9 mouse cellular contexts compared by ENCODE assay signal in the genomic region with DNA sequence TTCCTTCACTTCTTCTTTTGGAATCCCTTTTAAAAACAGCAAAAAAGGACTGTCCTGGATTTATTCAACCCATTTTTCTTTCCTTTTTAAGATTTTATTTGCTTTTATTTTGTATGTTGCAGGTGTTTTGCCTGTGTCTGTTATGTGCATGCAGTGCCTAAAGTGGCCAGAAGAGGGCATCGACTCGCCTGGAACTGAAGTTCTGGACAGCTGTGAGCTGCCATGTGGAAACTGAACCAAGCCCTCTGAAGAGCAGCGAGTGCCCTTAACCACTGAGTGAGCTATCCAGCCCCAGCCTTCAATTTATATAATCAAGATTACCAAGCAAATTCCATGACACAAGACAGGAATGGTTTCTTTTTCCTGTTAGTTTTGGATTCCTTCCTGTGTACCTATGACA. TPM values are rescaled to one million over a fixed set of nuclear protein-coding genes. Genes with fewer than 3 reads are reported as not detected.
DNase-seq lines count a peak whose midpoint lies in the region; ATAC-seq and TF ChIP-seq lines count a peak whose summit lies in the region.
"Had no signal": no experiment of that assay in that cellular context is flagged by ENCODE, and none has a peak within 500 bp of the region (broad histone marks: within the 10 kb centered on the region; RNA-seq: fewer than 3 reads in every experiment).

No protein-coding gene starts in this region.

- peak; percentile 76 to 80 for ATAC-seq in hematopoietic stem cell, adult 5-6 weeks (replicated peaks in 1 of 2; ENCODE audit: insufficient read depth in 1 of 2, low FRiP score in 2 of 2, low TSS enrichment in 1 of 2, low read depth in 1 of 2, poor library complexity in 2 of 2, severe bottlenecking in 2 of 2)
- 0 out of 2 replicates have a peak, but pooled peaks have one; percentile 31 for ATAC-seq in liver, embryonic 14.5 days (ENCODE audit: insufficient read depth)

- no peaks in the 10 kb centered on the region for H3K9me3 ChIP-seq in liver, embryonic 14.5 days (ENCODE audit: control insufficient read depth, low read length)
- H3K9me3 ChIP-seq: heart, embryonic 15.5 days had no signal

- peak; percentile 92 for TF ChIP-seq CTCF in liver, embryonic 14.5 days (IDR thresholded peaks at IDR 0.05; ENCODE audit: low read depth)

- peaks cover 4% of the 10 kb centered on the region for H3K36me3 ChIP-seq in liver, embryonic 14.5 days (replicated peaks; ENCODE audit: control insufficient read depth, insufficient read depth, low read depth)

- H3K4me1 ChIP-seq in liver, embryonic 14.5 days (replicated peaks; ENCODE audit: control insufficient read depth in 2 of 2, insufficient read depth in 2 of 2, low read length in 1 of 2) = no peaks in the 10 kb centered on the region
- H3K4me1 ChIP-seq: heart, embryonic 15.5 days had no signal

- no peaks in the 10 kb centered on the region for H3K27me3 ChIP-seq in liver, embryonic 14.5 days (ENCODE audit: control insufficient read depth, insufficient read depth, low read length)
- H3K27me3 ChIP-seq: heart, embryonic 15.5 days had no signal

- H3K4me3 ChIP-seq in liver, embryonic 14.5 days (ENCODE audit: insufficient read depth in 1 of 2, low read depth in 2 of 2, low read length in 2 of 2) = no peak overlapping the region
- H3K4me3 ChIP-seq: heart, embryonic 15.5 days had no signal

- no peak for TF ChIP-seq EP300 in liver, embryonic 14.5 days (IDR thresholded peaks at IDR 0.05; ENCODE audit: low read depth)

- no peak overlapping the region for H3K4me2 ChIP-seq in liver, embryonic 14.5 days (ENCODE audit: low read depth)
- H3K4me2 ChIP-seq: heart, embryonic 15.5 days had no signal

- H3K9ac ChIP-seq in liver, embryonic 14.5 days (replicated peaks) = no peak overlapping the region
- H3K9ac ChIP-seq: heart, embryonic 15.5 days had no signal

- peak; percentile 32 to 57 for DNase-seq in left cerebral cortex, adult 18-20 months (ENCODE audit: low spot score in 2 of 2)
- DNase-seq in left cerebral cortex, adult 11 months (ENCODE audit: low spot score) = no peak
- peak; percentile 36 for DNase-seq in WW6 (ENCODE audit: low read depth, low spot score)
- peak; percentile 81 for DNase-seq in embryo, embryonic 10 days (ENCODE audit: low spot score)
- peak; percentile 28 to 47 (median 47) for DNase-seq in liver, embryonic 14.5 days (ENCODE audit: low read depth in 3 of 3, low spot score in 3 of 3)
- peak; percentile 81 for DNase-seq in retina, postnatal 1 day
- peak; percentile 33 for DNase-seq in urinary bladder, adult 2 months (ENCODE audit: low spot score)

- no peak overlapping the region for H3K27ac ChIP-seq in liver, embryonic 14.5 days
- H3K27ac ChIP-seq: heart, embryonic 15.5 days had no signal

- 3% methylated on average over 3 of the region's 3 CpGs for whole genome bisulfite sequencing in liver, embryonic 14.5 days (ENCODE audit: insufficient replicate concordance)

RNA-seq across cellular contexts. Expression of a gene that starts 15.4 kb away (rescaled TPM):
- 10 to 100 TPM; 56.7 to 59.2 TPM for total RNA-seq in left cerebral cortex, adult 18-20 months (2021)
- total RNA-seq in hematopoietic stem cell, adult 5-6 weeks (2017) = 63.2 and 74.0 TPM in 2 replicates
- polyA plus RNA-seq in liver, embryonic 14.5 days (2012; rRNA removed) = 31.8 and 52.8 TPM in 2 replicates
- 87.4 and 97.3 TPM in 2 replicates for polyA plus RNA-seq in liver, embryonic 14.5 days (2014; fragmentation: Nextera tagmentation; extraction: Ambion mirVana)
- polyA plus RNA-seq in urinary bladder, adult 2 months (2012; rRNA removed) = 64.8 and 66.3 TPM in 2 replicates

RNA-seq across cellular contexts. Expression of a gene that starts 57.9 kb away (rescaled TPM):
- total RNA-seq in left cerebral cortex, adult 18-20 months (2021) = 10 to 100 TPM; 18.9 to 22.0 TPM
- 27.8 and 37.9 TPM in 2 replicates for total RNA-seq in hematopoietic stem cell, adult 5-6 weeks (2017)
- 3.7 and 5.1 TPM in 2 replicates for polyA plus RNA-seq in liver, embryonic 14.5 days (2012; rRNA removed)
- 10.3 and 10.4 TPM in 2 replicates for polyA plus RNA-seq in liver, embryonic 14.5 days (2014; fragmentation: Nextera tagmentation; extraction: Ambion mirVana)
- 7.0 and 7.6 TPM in 2 replicates for polyA plus RNA-seq in urinary bladder, adult 2 months (2012; rRNA removed)

RNA-seq across cellular contexts. Expression of a gene that starts 58.2 kb away (rescaled TPM):
- total RNA-seq in left cerebral cortex, adult 18-20 months (2021) = 10 to 100 TPM; 14.0 to 16.2 TPM
- 64.8 and 69.7 TPM in 2 replicates for total RNA-seq in hematopoietic stem cell, adult 5-6 weeks (2017)
- polyA plus RNA-seq in liver, embryonic 14.5 days (2012; rRNA removed) = 2.7 and 3.7 TPM in 2 replicates
- 3.5 and 4.0 TPM in 2 replicates for polyA plus RNA-seq in liver, embryonic 14.5 days (2014; fragmentation: Nextera tagmentation; extraction: Ambion mirVana)
- polyA plus RNA-seq in urinary bladder, adult 2 months (2012; rRNA removed) = 8.6 and 12.0 TPM in 2 replicates
